Mouse (Mus musculus) limb, embryonic 10.5 days (tissue): ENCODE measurements around the gene Rps12. TPM values are rescaled to one million over a fixed set of nuclear protein-coding genes. Genes with fewer than 3 reads are reported as not detected.
A peak's percentile ranks its signal among the peaks of the same experiment; 100 is the strongest.

Experiments used
- DNase-seq: peaks from one replicate; pipeline ENCODE4 v3.0.0-alpha.2; 2017; ENCODE audit warnings: low spot score
- H3K27ac ChIP-seq: fragments of 300-500 bp; sonication (generic); 2 replicates; pipeline ENCODE4 v1.5.1; 2016; ENCODE audit warnings: mild to moderate bottlenecking
- H3K27me3 ChIP-seq: fragments of 300-500 bp; sonication (generic); 2 replicates; pipeline ENCODE4 v1.6.1; 2016; ENCODE audit warnings: low read depth, mild to moderate bottlenecking; ENCODE audit not compliant: poor library complexity, severe bottlenecking
- H3K36me3 ChIP-seq: fragments of 300-500 bp; sonication (generic); 2 replicates; pipeline ENCODE4 v1.6.1; 2016; ENCODE audit warnings: mild to moderate bottlenecking, moderate library complexity
- H3K4me1 ChIP-seq: fragments of 300-500 bp; sonication (generic); 2 replicates; pipeline ENCODE4 v1.6.1; 2016
- H3K4me3 ChIP-seq: fragments of 300-500 bp; sonication (generic); 2 replicates; pipeline ENCODE4 v1.5.1; 2016; ENCODE audit warnings: mild to moderate bottlenecking, moderate library complexity
- H3K9me3 ChIP-seq: fragments of 300-500 bp; sonication (generic); replicated peaks from 2 replicates; pipeline ENCODE4 v1.6.1; 2016; ENCODE audit warnings: mild to moderate bottlenecking
- whole genome bisulfite sequencing: fragments of 180-500 bp; shearing (Covaris S2); methylation state at CpG from one replicate; pipeline ENCODE4 v1.1.7; 2016; 5-methylcytosine and 5-hydroxymethylcytosine counted together
- polyA plus RNA-seq: library from polyadenylated mRNA; unstranded; fragments of >200 nt; fragmentation: Nextera tagmentation; extraction: Ambion mirVana; gene quantifications from 2 replicates; pipeline ENCODE4 v1.2.1, GENCODE M21; 2016

Rps12 gene
- polyA plus RNA-seq, 1 experiment from 2014 or later = 146 TPM

- H3K9me3 ChIP-seq = no peaks in the 10 kb centered on the region
- peaks cover 10% of the 10 kb centered on the region for H3K4me1 ChIP-seq
- H3K27me3 ChIP-seq = no peaks in the 10 kb centered on the region
- DNase-seq = peak; percentile 25
- H3K27ac ChIP-seq = no peak overlapping the region
- WGBS = 87% methylated on average over 11 of the region's 11 CpGs
- H3K4me3 ChIP-seq = no peak overlapping the region
- H3K36me3 ChIP-seq = peaks cover 51% of the 10 kb centered on the region
These were observed 5.0 kb downstream of the Rps12 start for GRCm38 (mm10) chr10:23781760-23782735.

GRCm38 (mm10) chr10:23780539-23781275 is 6.4 kb downstream of the Rps12 start:
- Histone ChIP-seq H3K9me3 (no peaks in the 10 kb centered on the region), H3K27ac (no peak overlapping the region), H3K4me1 (peaks cover 6% of the 10 kb centered on the region), H3K4me3 (no peak overlapping the region), H3K27me3 (no peaks in the 10 kb centered on the region), H3K36me3 (peaks cover 43% of the 10 kb centered on the region)
- DNase-seq = peak; percentile 29
- WGBS = 83% methylated on average over 6 of the region's 6 CpGs

- Histone ChIP-seq H3K27me3 (no peaks in the 10 kb centered on the region), H3K4me3 (no peak overlapping the region), H3K9me3 (no peaks in the 10 kb centered on the region), H3K36me3 (peaks cover 13% of the 10 kb centered on the region), H3K4me1 (peaks cover 3% of the 10 kb centered on the region; the same call in 1 of the 2 replicates), H3K27ac (no peak overlapping the region)
- WGBS = 34% methylated on average over 5 of the region's 5 CpGs
- DNase-seq = peak; percentile 33
These were observed 9.7 kb downstream of the Rps12 start for GRCm38 (mm10) chr10:23777288-23777945.

GRCm38 (mm10) chr10:23754166-23754565 is 32.9 kb downstream of the Rps12 start:
- Histone ChIP-seq H3K4me1 (peaks cover 17% of the 10 kb centered on the region), H3K36me3 (no peaks in the 10 kb centered on the region), H3K4me3 (no peak overlapping the region), H3K27me3 (no peaks in the 10 kb centered on the region), H3K27ac (peak overlapping the region; percentile 61; the same call in 1 of the 2 replicates), H3K9me3 (no peaks in the 10 kb centered on the region)
- no peak for DNase-seq
- 76% methylated on average over 7 of the region's 7 CpGs for WGBS

Other genes starting within 250 kb of the Rps12 start
- 10.3 and 13.8 TPM in 2 replicates for gene Slc18b1, start 9.7 kb upstream of the Rps12 start, polyA plus RNA-seq
- not detected in 2 replicates for gene Vnn3, start 64.2 kb upstream of the Rps12 start, polyA plus RNA-seq
- gene Vnn1, start 107.4 kb upstream of the Rps12 start, polyA plus RNA-seq = 0.43 and 0.68 TPM in 2 replicates
- gene Taar1, start 133.1 kb upstream of the Rps12 start, polyA plus RNA-seq = not detected in 2 replicates
- not detected in 2 replicates for gene Taar2, start 151.3 kb upstream of the Rps12 start, polyA plus RNA-seq
- not detected in 2 replicates for gene Taar3, start 162.3 kb upstream of the Rps12 start, polyA plus RNA-seq
- gene Taar4, start 173.2 kb upstream of the Rps12 start, polyA plus RNA-seq = not detected in 2 replicates
- not detected in 2 replicates for gene Taar5, start 183.4 kb upstream of the Rps12 start, polyA plus RNA-seq
- gene Taar6, start 198.4 kb upstream of the Rps12 start, polyA plus RNA-seq = not detected in 2 replicates
- gene Taar7a, start 206.2 kb upstream of the Rps12 start, polyA plus RNA-seq = not detected in 2 replicates
- not detected in 2 replicates for gene Taar7b, start 212.7 kb upstream of the Rps12 start, polyA plus RNA-seq
- gene Taar7d, start 239.9 kb upstream of the Rps12 start, polyA plus RNA-seq = not detected in 2 replicates